Mouse (Mus musculus): ENCODE data around the gene Ints13. TPM values are rescaled to one million over a fixed set of nuclear protein-coding genes. Genes with fewer than 3 reads are reported as not detected.

The Ints13 gene
- polyA plus RNA-seq (2012; fragmentation: generic; extraction: Trizol): 10 to 100 TPM in 1 of 2 experiments, 1 to 10 TPM in 1; 2.2 to 14.1 TPM

DNA sequence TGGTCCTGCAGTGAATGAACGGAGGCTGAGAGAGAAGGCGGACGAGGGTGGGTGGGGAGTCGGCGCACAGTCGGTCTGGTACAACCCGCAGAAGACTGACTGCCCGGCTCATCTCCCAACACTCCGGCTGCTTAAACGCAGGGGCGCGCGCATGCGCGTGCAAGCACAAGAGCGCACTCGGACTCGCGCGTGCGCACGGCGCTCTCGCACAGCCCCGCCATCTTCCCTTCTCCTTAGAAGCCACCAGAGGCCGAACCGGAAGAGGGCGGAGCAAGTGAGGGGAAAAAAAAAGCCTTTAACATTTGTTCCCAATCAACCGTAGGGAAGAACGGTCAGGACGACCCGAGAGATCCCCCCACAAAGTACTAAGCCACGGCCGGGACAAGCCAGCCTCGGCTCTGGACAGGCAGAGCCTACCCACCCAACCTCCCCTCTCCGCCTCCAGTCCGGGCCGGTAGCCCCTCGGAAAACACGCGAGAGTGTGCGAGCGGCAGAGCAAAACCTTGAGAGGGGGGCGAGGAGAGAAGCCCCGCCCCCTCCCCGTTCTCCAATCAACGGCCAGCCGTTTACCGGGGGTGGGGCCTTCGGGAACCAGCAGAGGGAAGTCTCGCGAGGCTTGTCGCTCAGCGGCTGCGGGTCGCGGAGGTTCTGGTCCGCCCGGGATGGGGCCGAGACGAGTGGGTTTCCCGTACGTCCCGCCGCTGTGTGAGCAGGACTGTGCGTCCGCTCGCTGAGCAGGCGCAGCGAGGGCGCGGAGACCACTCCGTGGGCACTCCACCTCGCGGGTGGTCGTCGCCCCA, at the start of gene Ints13:
TSS of gene Ints13 (minus strand) at position 526 of the 800 bp plus-strand sequence.

DNA sequence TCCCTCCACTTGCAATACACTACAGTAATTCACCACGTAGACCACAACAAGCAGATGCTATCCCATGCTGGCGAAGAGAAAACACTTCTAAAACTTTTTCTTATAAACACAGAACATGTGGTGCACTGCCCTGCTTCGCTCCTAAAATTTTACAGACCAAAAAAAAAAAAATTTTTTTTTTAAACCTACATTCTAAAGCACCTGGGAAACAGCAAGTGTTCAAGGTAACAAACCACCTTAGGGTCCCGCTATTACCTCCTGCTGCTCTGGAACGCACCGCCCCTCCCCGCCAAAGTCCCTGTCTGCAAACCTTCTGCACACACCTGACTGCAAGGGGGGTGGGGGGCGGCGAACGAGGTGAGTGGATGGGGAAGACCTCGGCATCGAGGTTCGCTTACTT, 732 bp downstream of the Ints13 start, which contains the start of gene Fgfr1op2:
TSS of gene Fgfr1op2 (plus strand) at position 301 of the 400 bp plus-strand sequence.

DNA sequence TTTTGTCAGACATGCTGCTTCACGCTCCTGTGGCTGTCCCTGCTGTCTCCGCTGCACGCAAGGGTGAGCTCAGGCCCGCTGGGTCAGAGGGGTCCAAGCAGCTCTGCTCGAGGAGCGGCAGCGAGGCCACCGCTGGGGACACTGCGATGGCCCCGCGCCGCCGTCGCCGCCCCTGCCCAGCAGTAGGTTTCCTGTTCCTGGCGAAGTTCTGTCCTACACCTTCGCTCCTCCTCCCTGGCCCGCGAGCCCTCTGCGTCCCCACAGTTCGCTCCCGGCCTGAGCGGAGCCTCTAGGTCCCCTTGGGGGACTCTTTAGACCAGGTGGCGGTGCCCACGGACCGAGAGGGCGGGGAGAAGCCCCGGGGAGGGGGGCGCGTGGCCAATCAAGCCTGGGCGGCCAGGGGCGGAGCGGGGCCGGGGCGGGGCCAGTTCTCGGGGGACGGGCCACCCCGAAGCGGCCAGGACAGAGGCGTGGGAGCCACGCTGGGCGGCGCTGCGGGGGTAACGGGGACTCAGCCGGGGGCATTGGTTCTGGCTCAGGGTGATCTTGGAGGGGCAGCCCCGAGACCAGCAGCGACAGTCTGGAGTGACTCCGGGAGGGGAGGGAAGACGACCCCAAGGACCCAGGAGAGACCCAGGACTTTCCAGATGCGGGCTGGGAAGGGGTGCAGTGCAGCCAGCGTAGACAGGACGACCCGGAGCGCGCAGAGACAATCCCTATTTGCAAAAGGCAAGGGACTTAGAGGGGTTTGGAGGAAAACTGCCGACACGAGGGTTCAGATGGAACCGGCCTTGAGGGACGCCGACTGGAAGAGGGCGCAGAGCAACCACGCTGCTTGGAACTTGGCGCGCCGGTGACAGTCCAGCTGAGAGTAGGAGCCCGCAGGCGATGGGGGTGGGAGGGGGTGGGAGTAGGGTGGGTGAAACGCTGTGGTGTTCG, 75.5 kb downstream of the Ints13 start, which contains the start of gene Itpr2:
TSS of gene Itpr2 (minus strand) at position 358 of the 939 bp plus-strand sequence.

Other genes with a start within 250 kb of the Ints13 start
- gene Itpr2, start 75.6 kb downstream of the Ints13 start, polyA plus RNA-seq (2012; fragmentation: generic; extraction: Trizol): 1 to 10 TPM in 1 of 2 experiments, under 1 TPM in 1; 0.29 to 5.2 TPM
- gene Fgfr1op2, start 632 bp downstream of the Ints13 start, polyA plus RNA-seq (2012; fragmentation: generic; extraction: Trizol): 10 to 100 TPM; 14.8 to 32.8 TPM
- gene Med21, start 64.7 kb upstream of the Ints13 start, polyA plus RNA-seq (2012; fragmentation: generic; extraction: Trizol): 10 to 100 TPM in 1 of 2 experiments, 1 to 10 TPM in 1; 4.0 to 35.7 TPM
- gene Tm7sf3, start 65.0 kb upstream of the Ints13 start, polyA plus RNA-seq (2012; fragmentation: generic; extraction: Trizol): 10 to 100 TPM in 1 of 2 experiments, 1 to 10 TPM in 1; 2.2 to 16.2 TPM
- gene Stk38l, start 147.2 kb upstream of the Ints13 start, polyA plus RNA-seq (2012; fragmentation: generic; extraction: Trizol): 1 to 10 TPM in 1 of 2 experiments, under 1 TPM in 1; 0.66 to 5.1 TPM
- gene Arntl2, start 218.2 kb upstream of the Ints13 start, polyA plus RNA-seq (2012; fragmentation: generic; extraction: Trizol): 1 to 10 TPM in 1 of 2 experiments, under 1 TPM in 1; 0.59 to 3.3 TPM